Mouse (Mus musculus) liver, embryonic 16.5 days (tissue): ENCODE results near the gene Frat2. TPM values are rescaled to one million over a fixed set of nuclear protein-coding genes. Genes with fewer than 3 reads are reported as not detected.

Source experiments
- ATAC-seq: fragments of 200-750 bp; cut with Nextera tagmentation; 2 replicates; pipeline ENCODE4 v1.8.0; 2017; ENCODE audit warnings: low read depth, mild to moderate bottlenecking, moderate number of reproducible peaks, moderate library complexity
- H3K27ac ChIP-seq: fragments of 300-500 bp; sonication (generic); 2 replicates; pipeline ENCODE4 v1.5.1; 2014; ENCODE audit warnings: mild to moderate bottlenecking, low read length
- H3K27me3 ChIP-seq: fragments of 300-500 bp; sonication (generic); 2 replicates; pipeline ENCODE4 v1.6.1; 2014; ENCODE audit warnings: low read depth, low read length, mixed read lengths; ENCODE audit not compliant: control insufficient read depth, insufficient read depth
- H3K36me3 ChIP-seq: fragments of 300-500 bp; sonication (generic); 2 replicates; pipeline ENCODE4 v1.6.1; 2014; ENCODE audit warnings: mild to moderate bottlenecking; ENCODE audit not compliant: control insufficient read depth, insufficient read depth
- H3K4me1 ChIP-seq: fragments of 300-500 bp; sonication (generic); 2 replicates; pipeline ENCODE4 v1.6.1; 2014; ENCODE audit warnings: low read depth, low read length, mixed read lengths; ENCODE audit not compliant: control insufficient read depth
- H3K4me2 ChIP-seq: fragments of 300-500 bp; sonication (generic); 2 replicates; pipeline ENCODE4 v1.6.1; 2014; ENCODE audit warnings: low read depth, low read length, mixed read lengths
- H3K4me3 ChIP-seq: fragments of 300-500 bp; sonication (generic); 2 replicates; pipeline ENCODE4 v1.5.1; 2014; ENCODE audit warnings: low read depth, mild to moderate bottlenecking, low read length
- H3K9ac ChIP-seq: fragments of 300-500 bp; sonication (generic); 2 replicates; pipeline ENCODE4 v1.6.1; 2014; ENCODE audit warnings: low read depth, low read length
- H3K9me3 ChIP-seq: fragments of 300-500 bp; sonication (generic); replicated peaks from 2 replicates; pipeline ENCODE4 v1.6.1; 2016; ENCODE audit warnings: low read length; ENCODE audit not compliant: control insufficient read depth
- WGBS: fragments of 180-500 bp; shearing (Covaris S2); extraction: QIAGEN DNeasy Blood & Tissue Kit; methylation state at CpG from one replicate; pipeline ENCODE4 v1.1.7; 2014; ENCODE audit not compliant: insufficient replicate concordance; 5-methylcytosine and 5-hydroxymethylcytosine counted together
- polyA plus RNA-seq: library from polyadenylated mRNA; unstranded; fragments of >200 nt; fragmentation: Nextera tagmentation; extraction: Ambion mirVana; gene quantifications from 2 replicates; pipeline ENCODE4 v1.2.1, GENCODE M21; 2015

Gene Frat2
- polyA plus RNA-seq, 1 experiment from 2014 or later, result 2.7 TPM

DNA sequence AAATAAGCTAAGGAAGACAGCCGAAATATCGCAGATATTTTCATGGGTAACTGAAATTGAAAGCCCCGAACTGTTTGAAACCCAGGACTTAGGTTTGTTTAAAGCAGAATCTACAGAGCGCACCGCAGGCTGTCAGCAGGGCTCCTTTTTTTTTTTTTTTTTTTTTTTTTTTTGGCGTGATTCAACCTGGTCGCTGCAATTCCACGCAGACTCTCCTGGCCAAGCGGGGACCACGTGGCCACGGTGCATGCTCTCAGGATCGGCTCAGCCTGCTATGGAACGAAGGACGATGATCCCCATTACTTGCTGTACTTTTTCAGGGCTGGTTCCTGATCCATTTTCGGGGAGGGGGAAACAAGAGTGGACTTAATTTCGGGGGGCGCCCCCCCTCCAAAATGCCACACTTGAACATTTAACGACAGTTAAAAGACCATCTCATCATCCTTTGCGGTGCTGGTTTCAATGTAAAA, 16.8 kb downstream of the Frat2 start:
- Histone ChIP-seq H3K9me3 (no peaks in the 10 kb centered on the region), H3K36me3 (no peaks in the 10 kb centered on the region), H3K9ac (peak overlapping the region; percentile 80), H3K27me3 (no peaks in the 10 kb centered on the region), H3K4me1 (peaks cover 47% of the 10 kb centered on the region), H3K27ac (peak overlapping the region; percentile 96), H3K4me3 (peak overlapping the region; percentile 87), H3K4me2 (peak overlapping the region; percentile 88)
- ATAC-seq, result no peak
- WGBS, result 1% methylated on average over 18 of the region's 19 CpGs

DNA sequence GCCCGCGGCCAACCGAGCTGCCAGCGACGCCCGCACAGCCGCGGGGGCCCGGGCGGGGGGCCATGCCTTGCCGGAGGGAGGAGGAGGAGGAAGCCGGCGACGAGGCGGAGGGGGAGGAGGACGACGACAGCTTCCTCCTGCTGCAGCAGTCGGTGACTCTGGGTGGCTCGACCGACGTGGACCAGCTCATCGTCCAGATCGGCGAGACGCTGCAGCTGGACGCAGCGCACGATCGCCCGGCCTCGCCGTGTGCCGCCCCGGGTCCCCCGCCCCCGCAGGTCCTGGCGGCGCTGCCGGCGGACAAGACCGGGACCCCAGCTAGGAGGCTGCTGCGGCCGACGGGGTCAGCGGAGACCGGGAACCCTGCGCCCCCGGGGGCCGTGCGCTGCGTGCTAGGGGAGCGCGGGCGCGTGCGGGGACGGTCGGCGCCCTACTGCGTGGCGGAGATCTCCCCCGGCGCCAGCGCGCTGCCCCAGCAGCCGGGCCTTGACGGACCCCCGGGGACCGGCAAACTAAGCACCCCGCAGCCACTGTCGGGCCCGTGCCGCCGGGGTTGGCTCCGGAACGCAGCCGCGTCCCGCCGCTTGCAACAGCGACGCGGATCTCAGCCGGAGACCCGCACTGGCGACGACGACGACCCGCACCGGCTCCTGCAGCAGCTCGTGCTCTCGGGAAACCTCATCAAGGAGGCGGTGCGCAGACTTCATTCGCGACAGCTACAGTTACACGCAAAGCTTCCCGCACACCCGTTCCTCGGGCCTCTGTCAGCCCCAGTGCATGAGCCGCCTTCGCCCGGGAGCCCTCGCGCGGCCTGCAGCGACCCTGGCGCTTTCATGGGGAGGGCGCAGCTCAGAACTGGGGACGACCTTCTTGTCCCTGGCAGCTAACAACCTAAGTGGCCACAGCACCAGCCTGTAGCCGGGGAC, 17.6 kb downstream of the Frat2 start:
- H3K27me3 ChIP-seq, result no peaks in the 10 kb centered on the region
- peak overlapping the region; percentile 96 for H3K27ac ChIP-seq
- under 1% methylated on average over 104 of the region's 112 CpGs for WGBS
- peak overlapping the region; percentile 80 for H3K9ac ChIP-seq
- peak; percentile 53 for ATAC-seq
- H3K4me1 ChIP-seq, result peaks cover 40% of the 10 kb centered on the region
- H3K36me3 ChIP-seq, result no peaks in the 10 kb centered on the region
- H3K4me2 ChIP-seq, result peak overlapping the region; percentile 88
- no peaks in the 10 kb centered on the region for H3K9me3 ChIP-seq
- H3K4me3 ChIP-seq, result peak overlapping the region; percentile 87

DNA sequence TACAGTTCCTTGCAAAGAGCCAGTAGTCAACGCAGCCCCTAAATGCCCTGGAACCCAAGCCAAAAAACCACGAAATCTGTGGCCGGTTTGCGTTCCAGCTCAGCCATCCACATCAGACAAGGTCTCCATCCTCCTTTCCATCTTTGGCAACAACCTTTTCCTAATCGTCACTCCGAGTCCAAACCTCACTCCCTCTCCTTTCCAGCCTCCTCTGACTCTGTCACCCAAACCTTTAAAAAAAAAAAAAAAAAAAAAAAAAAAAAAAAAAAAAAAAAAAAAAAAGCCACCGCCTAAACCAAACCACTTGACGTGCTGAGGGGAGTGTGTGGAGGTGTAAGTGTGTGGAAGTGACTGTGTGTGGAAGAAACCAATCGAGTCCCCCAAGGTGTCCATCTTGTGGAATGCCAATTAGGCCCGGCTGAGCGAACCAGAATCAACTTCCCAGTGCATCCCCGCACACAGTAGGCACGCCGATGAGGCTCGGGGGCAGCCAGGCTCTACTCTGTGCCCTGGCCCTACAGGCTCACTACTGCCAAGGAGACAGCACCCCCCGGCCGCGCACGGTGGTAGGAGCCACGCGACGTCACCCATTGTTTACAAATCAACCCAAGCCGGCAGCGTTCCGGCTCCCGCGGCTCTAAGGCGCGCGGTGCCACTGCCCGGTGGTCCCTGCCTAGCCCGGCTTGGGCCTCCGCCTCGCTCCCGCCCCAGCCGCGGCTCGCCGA, 18.4 kb downstream of the Frat2 start, which contains the start of gene Frat1:
Gene Frat1 (plus strand): TSS at position 590 of the 725 bp plus-strand sequence.
- no peaks in the 10 kb centered on the region for H3K36me3 ChIP-seq
- H3K27me3 ChIP-seq, result no peaks in the 10 kb centered on the region
- H3K4me2 ChIP-seq, result peak within 1 kb of the TSS; percentile 88
- H3K9me3 ChIP-seq, result no peaks in the 10 kb centered on the region
- peak within 1 kb of the TSS; percentile 87 for H3K4me3 ChIP-seq
- peak within 1 kb of the TSS; percentile 80 for H3K9ac ChIP-seq
- H3K27ac ChIP-seq, result peak within 1 kb of the TSS; percentile 96
- H3K4me1 ChIP-seq, result peaks cover 38% of the 10 kb centered on the region
- peak; percentile 87 for ATAC-seq
- 1% methylated on average over 39 of the region's 39 CpGs for WGBS

DNA sequence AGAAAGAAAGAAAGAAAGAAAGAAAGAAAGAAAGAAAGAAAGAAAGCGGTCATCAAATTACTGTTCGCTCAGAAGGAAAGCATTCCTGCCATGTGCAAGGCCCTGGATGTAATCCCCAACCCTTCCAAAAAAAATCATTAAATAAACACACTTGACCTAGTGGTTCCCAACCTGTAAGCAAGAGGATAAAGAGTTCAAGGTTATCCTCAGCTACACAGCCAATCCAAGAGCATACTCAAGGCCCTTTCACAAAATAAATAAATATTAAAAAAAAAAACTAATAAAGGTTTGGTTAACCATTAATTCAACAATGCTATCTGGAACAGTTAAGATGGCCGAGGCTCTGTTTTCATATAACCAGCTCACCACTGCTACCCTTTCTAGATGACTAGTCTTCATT, 19.0 kb downstream of the Frat2 start:
- H3K9me3 ChIP-seq, result no peaks in the 10 kb centered on the region
- H3K36me3 ChIP-seq, result no peaks in the 10 kb centered on the region
- H3K4me3 ChIP-seq, result peak overlapping the region; percentile 87
- no peak for ATAC-seq
- no peaks in the 10 kb centered on the region for H3K27me3 ChIP-seq
- H3K4me1 ChIP-seq, result peaks cover 36% of the 10 kb centered on the region
- H3K9ac ChIP-seq, result peak overlapping the region; percentile 50; the same call in 1 of the 2 replicates
- WGBS, result 70% methylated on average over 3 of the region's 3 CpGs
- H3K4me2 ChIP-seq, result peak overlapping the region; percentile 88
- peak overlapping the region; percentile 96 for H3K27ac ChIP-seq

DNA sequence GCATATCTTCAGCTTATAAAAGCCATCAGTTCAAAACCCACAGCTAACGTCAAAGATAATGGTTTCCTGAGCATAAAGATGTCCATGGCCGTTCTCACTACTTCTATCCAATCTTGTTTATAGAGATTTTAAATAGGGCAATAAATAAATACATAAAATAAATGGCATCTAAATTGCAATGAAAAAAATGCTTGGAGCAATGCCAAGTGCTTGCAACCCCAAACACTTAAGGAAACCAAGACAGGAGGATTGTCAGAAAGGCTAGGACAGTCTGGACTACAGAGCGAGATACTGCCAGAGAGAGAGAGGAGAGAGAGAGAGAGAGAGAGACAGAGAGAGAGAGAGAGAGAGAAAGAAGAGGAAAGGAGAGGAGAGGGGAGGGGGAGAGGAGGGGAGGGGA, 21.4 kb downstream of the Frat2 start:
- 44% methylated on average over 3 of the region's 3 CpGs for WGBS
- no peaks in the 10 kb centered on the region for H3K27me3 ChIP-seq
- no peak for ATAC-seq
- H3K9ac ChIP-seq, result no peak overlapping the region
- no peak overlapping the region for H3K4me2 ChIP-seq
- H3K9me3 ChIP-seq, result no peaks in the 10 kb centered on the region
- peaks cover 17% of the 10 kb centered on the region for H3K4me1 ChIP-seq
- H3K36me3 ChIP-seq, result no peaks in the 10 kb centered on the region
- no peak overlapping the region for H3K27ac ChIP-seq
- H3K4me3 ChIP-seq, result no peak overlapping the region

DNA sequence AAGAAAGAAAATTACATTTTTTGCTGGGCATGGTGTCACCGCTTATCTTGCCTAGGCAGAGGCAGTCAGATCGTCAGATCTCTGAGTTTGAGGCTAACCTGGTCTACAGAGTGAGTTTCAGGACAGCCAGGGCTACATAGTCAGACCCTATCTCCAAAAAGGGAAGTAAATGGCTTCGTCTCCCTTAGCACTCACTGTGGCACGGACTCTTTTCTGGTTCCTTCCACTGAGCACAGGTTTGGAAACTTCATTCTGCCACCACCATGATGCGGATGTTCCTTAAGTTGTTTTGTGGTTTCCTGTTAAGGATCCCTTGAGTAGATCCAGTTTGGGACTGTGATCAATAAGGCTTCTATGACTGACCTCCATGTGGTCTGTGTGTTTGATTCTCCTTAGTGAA, 23.0 kb downstream of the Frat2 start:
- Histone ChIP-seq H3K4me1 (peaks cover 13% of the 10 kb centered on the region), H3K36me3 (no peaks in the 10 kb centered on the region), H3K4me2 (no peak overlapping the region), H3K27ac (no peak overlapping the region), H3K27me3 (no peaks in the 10 kb centered on the region), H3K9ac (no peak overlapping the region), H3K9me3 (no peaks in the 10 kb centered on the region), H3K4me3 (no peak overlapping the region)
- no peak for ATAC-seq
- 45% methylated on average over 5 of the region's 5 CpGs for WGBS

DNA sequence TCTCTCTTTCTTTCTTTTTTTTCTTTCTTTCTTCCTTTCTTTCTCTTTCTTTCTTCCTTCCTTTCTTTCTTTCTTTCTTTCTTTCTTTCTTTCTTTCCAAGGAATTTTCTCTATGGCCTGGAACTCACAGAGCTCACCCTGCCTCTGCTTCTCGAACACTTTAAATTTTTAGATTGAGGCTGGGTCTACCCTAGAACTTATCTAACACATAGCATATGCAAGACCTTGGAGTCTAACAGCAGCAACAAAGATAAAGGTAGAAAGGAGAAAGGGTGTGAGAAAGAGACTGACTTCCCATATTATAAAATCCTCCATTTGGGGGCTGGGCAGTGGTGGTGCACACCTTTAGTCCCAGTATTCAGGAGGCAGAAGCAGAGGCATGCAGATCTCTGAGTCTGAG, 25.3 kb downstream of the Frat2 start:
- ATAC-seq, result peak; percentile 30; the same call in 1 of the 2 replicates
- 27% methylated on average over 1 of the region's 1 CpGs for WGBS

DNA sequence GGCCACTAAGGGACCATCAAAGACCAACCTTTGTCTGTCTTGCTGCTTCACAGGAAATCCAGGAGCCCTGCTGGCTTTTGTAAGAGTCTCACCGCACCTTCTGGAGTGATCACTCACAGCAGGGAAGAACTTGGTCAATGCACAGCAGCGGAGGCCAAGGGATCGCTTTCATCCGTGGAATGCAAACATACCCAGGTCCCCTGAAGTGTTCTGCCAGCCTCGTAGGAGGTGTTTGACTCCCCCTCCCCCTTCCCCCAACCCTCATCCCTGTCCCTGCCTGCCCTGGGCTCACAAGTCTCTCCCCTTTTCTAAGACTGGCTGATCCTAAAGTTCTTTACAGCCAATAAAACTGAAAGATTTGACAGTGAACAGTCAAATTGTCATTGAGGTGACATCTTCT, 26.5 kb downstream of the Frat2 start:
- H3K9ac ChIP-seq, result no peak overlapping the region
- no peaks in the 10 kb centered on the region for H3K36me3 ChIP-seq
- no peak overlapping the region for H3K4me2 ChIP-seq
- H3K4me3 ChIP-seq, result no peak overlapping the region
- H3K9me3 ChIP-seq, result no peaks in the 10 kb centered on the region
- no peak overlapping the region for H3K27ac ChIP-seq
- H3K4me1 ChIP-seq, result peaks cover 11% of the 10 kb centered on the region
- no peaks in the 10 kb centered on the region for H3K27me3 ChIP-seq
- WGBS, result 50% methylated on average over 5 of the region's 5 CpGs
- no peak for ATAC-seq

More for the DNA sequence above, 25.3 kb downstream of the Frat2 start:
- H3K4me2 ChIP-seq, result no peak overlapping the region
- H3K4me3 ChIP-seq, result no peak overlapping the region
- H3K27ac ChIP-seq, result no peak overlapping the region
- no peaks in the 10 kb centered on the region for H3K9me3 ChIP-seq
- no peaks in the 10 kb centered on the region for H3K36me3 ChIP-seq
- peaks cover 6% of the 10 kb centered on the region for H3K4me1 ChIP-seq
- H3K9ac ChIP-seq, result no peak overlapping the region
- no peaks in the 10 kb centered on the region for H3K27me3 ChIP-seq
